ENCODE assay signal across 27 mouse cellular contexts in genomic region chr1:31196959-31197358, GRCm38 (mm10). TPM values are rescaled to one million over a fixed set of nuclear protein-coding genes. Genes with fewer than 3 reads are reported as not detected.
"Had no signal": no experiment of that assay in that cellular context is flagged by ENCODE, and none has a peak within 500 bp of the region (broad histone marks: within the 10 kb centered on the region; RNA-seq: fewer than 3 reads in every experiment).

No protein-coding gene starts in this region.

- H3K4me3 ChIP-seq: midbrain, embryonic 10.5 days; midbrain, embryonic 12.5 days; myocyte; neural tube, embryonic 12.5 days had no signal

- H3K4me2 ChIP-seq: lung, embryonic 14.5 days; midbrain, embryonic 12.5 days; neural tube, embryonic 12.5 days had no signal

- H3K9me3 ChIP-seq: midbrain, embryonic 10.5 days; midbrain, embryonic 12.5 days; neural tube, embryonic 12.5 days had no signal

- H3K27me3 ChIP-seq: midbrain, embryonic 12.5 days; neural tube, embryonic 12.5 days had no signal

- ATAC-seq: midbrain, embryonic 16.5 days had no signal

- H3K27ac ChIP-seq: liver, embryonic 14.5 days; midbrain, embryonic 10.5 days; midbrain, embryonic 12.5 days; neural tube, embryonic 12.5 days had no signal

- H3K9ac ChIP-seq: liver, embryonic 14.5 days; lung, embryonic 14.5 days; midbrain, embryonic 12.5 days; neural tube, embryonic 12.5 days had no signal

- DNase-seq: lung, adult 18-20 months; lung, embryonic 14.5 days; lung, postnatal 10 days; lung, postnatal 4 days; midbrain, embryonic 14.5 days; retina, postnatal 1 day; right cerebral cortex, adult 18-20 months; right cerebral cortex, postnatal 25 days; right cerebral cortex, postnatal 4 days; spleen, adult 18-20 months; thymus, adult 18-20 months; thymus, postnatal 14 days; thymus, postnatal 36 days had no signal

- H3K36me3 ChIP-seq: midbrain, embryonic 10.5 days; midbrain, embryonic 12.5 days; neural tube, embryonic 12.5 days had no signal

- H3K4me1 ChIP-seq: midbrain, embryonic 10.5 days; midbrain, embryonic 12.5 days; neural tube, embryonic 12.5 days had no signal

RNA-seq across cellular contexts. Expression of gene Lgsn, which starts 20.8 kb away (rescaled TPM):
- total RNA-seq: megakaryocyte, adult 5-6 weeks; megakaryocyte-erythroid progenitor cell, adult 5-6 weeks had no signal
- polyA plus RNA-seq: liver, embryonic 14.5 days; liver, embryonic 16.5 days; lung, embryonic 14.5 days; lung, embryonic 16.5 days; midbrain, embryonic 10.5 days; midbrain, embryonic 12.5 days; midbrain, embryonic 14.5 days; midbrain, embryonic 16.5 days; myocyte; neural tube, embryonic 12.5 days; small intestine, adult 2 months; stomach, embryonic 14.5 days; stomach, embryonic 16.5 days; thymus, postnatal 0 days had no signal

RNA-seq across cellular contexts. Expression of gene 4931428L18Rik, which starts 25.5 kb away (rescaled TPM):
- total RNA-seq: megakaryocyte-erythroid progenitor cell, adult 5-6 weeks had no signal
- polyA plus RNA-seq: liver, embryonic 14.5 days; liver, embryonic 16.5 days; lung, embryonic 14.5 days; midbrain, embryonic 10.5 days; midbrain, embryonic 12.5 days; midbrain, embryonic 14.5 days; midbrain, embryonic 16.5 days; neural tube, embryonic 12.5 days; small intestine, adult 2 months; stomach, embryonic 14.5 days; thymus, postnatal 0 days had no signal

RNA-seq across cellular contexts. Expression of gene Pih1d3, which starts 25.7 kb away (rescaled TPM):
- total RNA-seq: megakaryocyte, adult 5-6 weeks; megakaryocyte-erythroid progenitor cell, adult 5-6 weeks had no signal
- polyA plus RNA-seq: liver, embryonic 14.5 days; liver, embryonic 16.5 days; lung, embryonic 14.5 days; lung, embryonic 16.5 days; midbrain, embryonic 10.5 days; midbrain, embryonic 12.5 days; midbrain, embryonic 14.5 days; midbrain, embryonic 16.5 days; myocyte; neural tube, embryonic 12.5 days; small intestine, adult 2 months; stomach, embryonic 14.5 days; stomach, embryonic 16.5 days; thymus, postnatal 0 days had no signal
